Mouse (Mus musculus) intestine, embryonic 15.5 days (tissue): ENCODE data around the gene Olfr916. TPM values are rescaled to one million over a fixed set of nuclear protein-coding genes. Genes with fewer than 3 reads are reported as not detected.

Experiments used
- ATAC-seq: fragments of 200-750 bp; cut with Nextera tagmentation; 2 replicates; pipeline ENCODE4 v1.8.0; 2017; ENCODE audit warnings: moderate TSS enrichment, moderate library complexity
- H3K27ac ChIP-seq: fragments of 300-500 bp; sonication (generic); 2 replicates; pipeline ENCODE4 v1.5.1; 2015; ENCODE audit warnings: mild to moderate bottlenecking, inconsistent platforms
- H3K27me3 ChIP-seq: fragments of 300-500 bp; sonication (generic); replicated peaks from 2 replicates; pipeline ENCODE4 v1.6.1; 2015; ENCODE audit warnings: inconsistent platforms
- H3K36me3 ChIP-seq: fragments of 300-500 bp; sonication (generic); 2 replicates; pipeline ENCODE4 v1.6.1; 2015; ENCODE audit warnings: inconsistent platforms
- H3K4me1 ChIP-seq: fragments of 300-500 bp; sonication (generic); replicated peaks from 2 replicates; pipeline ENCODE4 v1.6.1; 2015; ENCODE audit warnings: inconsistent platforms
- H3K4me2 ChIP-seq: fragments of 300-500 bp; sonication (generic); replicated peaks from 2 replicates; pipeline ENCODE4 v1.6.1; 2015; ENCODE audit warnings: mild to moderate bottlenecking, inconsistent platforms
- H3K4me3 ChIP-seq: fragments of 300-500 bp; sonication (generic); replicated peaks from 2 replicates; pipeline ENCODE4 v1.5.1; 2015; ENCODE audit warnings: inconsistent platforms
- H3K9ac ChIP-seq: fragments of 300-500 bp; sonication (generic); 2 replicates; pipeline ENCODE4 v1.6.1; 2015; ENCODE audit warnings: inconsistent platforms
- H3K9me3 ChIP-seq: fragments of 300-500 bp; sonication (generic); 2 replicates; pipeline ENCODE4 v1.6.1; 2016; ENCODE audit warnings: inconsistent platforms
- WGBS: fragments of 180-500 bp; shearing (Covaris S2); methylation state at CpG from one replicate; pipeline ENCODE4 v1.1.7; 2015; 5-methylcytosine and 5-hydroxymethylcytosine counted together
- polyA plus RNA-seq: library from polyadenylated mRNA; unstranded; fragments of >200 nt; fragmentation: Nextera tagmentation; extraction: Ambion mirVana; gene quantifications from 2 replicates; pipeline ENCODE4 v1.2.1, GENCODE M21; 2015

The Olfr916 gene
- polyA plus RNA-seq: not detected in 2 replicates

DNA sequence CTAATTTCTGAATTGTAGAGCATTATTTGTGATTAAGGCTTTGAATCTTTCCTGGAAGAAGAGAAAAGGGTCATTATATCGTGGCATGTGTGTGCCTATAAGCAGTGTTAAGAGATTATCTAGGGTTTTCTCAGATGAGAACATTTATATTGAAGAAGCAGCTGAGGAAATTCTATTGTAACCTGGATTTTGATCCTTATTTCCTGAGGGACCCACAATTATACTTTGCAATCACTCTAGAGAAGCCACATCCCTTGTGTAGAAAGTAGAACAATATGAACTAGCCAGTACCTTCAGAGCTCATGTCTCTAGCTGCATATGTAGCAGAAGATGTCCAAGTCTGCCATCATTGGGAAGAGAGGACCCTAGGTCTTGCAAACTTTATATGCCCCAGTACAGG is at the start of gene Olfr916:
TSS of gene Olfr916 (minus strand) at position 101 of the 400 bp plus-strand sequence.
- no peak within 1 kb of the TSS for H3K4me2 ChIP-seq
- no peaks in the 10 kb centered on the region for H3K27me3 ChIP-seq
- no peak within 1 kb of the TSS for H3K4me3 ChIP-seq
- no peak within 1 kb of the TSS for H3K27ac ChIP-seq
- no peaks in the 10 kb centered on the region for H3K4me1 ChIP-seq
- H3K9ac ChIP-seq: no peak within 1 kb of the TSS
- H3K9me3 ChIP-seq: no peaks in the 10 kb centered on the region
- H3K36me3 ChIP-seq: no peaks in the 10 kb centered on the region
- ATAC-seq: no peak
- 73% methylated on average over 1 of the region's 1 CpGs for WGBS

DNA sequence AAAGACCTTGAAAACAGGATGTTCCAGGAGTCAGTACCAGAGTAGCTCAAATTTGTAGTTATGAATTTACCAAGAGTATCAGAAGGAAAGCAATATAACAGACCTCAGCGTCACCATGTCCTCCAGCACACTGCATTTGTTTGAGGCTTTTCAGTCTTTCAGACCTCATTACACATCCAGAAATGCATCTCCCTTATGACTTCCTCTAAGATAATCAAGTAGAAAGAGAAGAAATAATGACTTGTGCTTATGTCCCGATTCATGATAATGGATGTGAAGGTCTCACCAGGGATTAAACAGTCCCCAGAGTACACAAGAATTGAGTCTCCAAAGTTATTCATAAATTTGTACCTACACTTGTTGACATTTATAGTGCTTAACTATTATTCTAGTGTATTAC is 14.8 kb upstream of the Olfr916 start, which contains the start of gene Olfr918:
TSS of gene Olfr918 (minus strand) at position 101 of the 400 bp plus-strand sequence.
- Histone ChIP-seq H3K9ac (no peak within 1 kb of the TSS), H3K9me3 (no peaks in the 10 kb centered on the region), H3K27ac (no peak within 1 kb of the TSS), H3K4me3 (no peak within 1 kb of the TSS), H3K27me3 (no peaks in the 10 kb centered on the region), H3K4me2 (no peak within 1 kb of the TSS), H3K4me1 (no peaks in the 10 kb centered on the region), H3K36me3 (no peaks in the 10 kb centered on the region)
- WGBS: 85% methylated on average over 2 of the region's 2 CpGs
- ATAC-seq: no peak

DNA sequence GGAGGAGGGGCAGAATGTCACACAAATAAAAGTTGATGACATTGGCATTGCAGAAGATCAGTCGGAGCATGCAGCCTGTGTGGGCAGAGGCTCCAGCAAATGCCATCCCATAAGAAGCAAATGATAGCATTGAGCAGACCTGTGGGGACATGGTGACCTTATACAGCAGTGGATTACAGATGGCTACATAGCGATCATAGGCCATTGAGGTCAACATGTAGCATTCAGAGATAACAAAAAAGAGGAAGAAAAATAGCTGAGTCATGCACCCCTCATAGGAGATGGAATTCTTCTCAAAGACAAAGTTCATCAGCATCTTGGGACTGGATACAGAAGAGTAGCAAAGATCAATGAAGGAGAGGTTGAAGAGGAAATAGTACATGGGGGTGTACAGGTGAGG is 13.2 kb upstream of the Olfr916 start:
- Histone ChIP-seq H3K36me3 (no peaks in the 10 kb centered on the region), H3K4me1 (no peaks in the 10 kb centered on the region), H3K9ac (no peak overlapping the region), H3K27me3 (no peaks in the 10 kb centered on the region), H3K4me2 (no peak overlapping the region), H3K4me3 (no peak overlapping the region), H3K9me3 (no peaks in the 10 kb centered on the region), H3K27ac (no peak overlapping the region)
- ATAC-seq: no peak
- 79% methylated on average over 2 of the region's 2 CpGs for WGBS

DNA sequence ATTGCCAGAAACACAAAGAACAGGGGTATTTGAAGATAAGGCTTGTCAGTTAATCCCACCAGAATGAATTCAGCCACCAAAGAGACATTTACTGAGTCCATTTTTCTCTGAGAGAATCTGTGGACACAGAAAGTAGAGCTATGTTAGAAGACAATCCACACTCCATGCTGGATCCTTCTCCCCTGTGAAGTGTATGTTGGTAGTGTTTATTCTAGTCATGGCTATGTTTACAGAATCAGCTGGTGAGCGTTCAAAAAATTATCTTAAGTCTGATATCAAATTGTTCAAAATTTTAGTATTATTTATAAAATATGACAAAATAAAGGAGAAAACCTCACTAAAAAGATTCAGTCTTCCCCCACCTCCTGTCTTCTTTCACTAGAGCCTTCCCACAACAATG is 6.1 kb upstream of the Olfr916 start, which contains the start of gene Olfr917:
TSS of gene Olfr917 (minus strand) at position 101 of the 400 bp plus-strand sequence.
- ATAC-seq: no peak
- Histone ChIP-seq H3K4me3 (no peak within 1 kb of the TSS), H3K4me2 (no peak within 1 kb of the TSS), H3K36me3 (no peaks in the 10 kb centered on the region), H3K27me3 (no peaks in the 10 kb centered on the region), H3K4me1 (no peaks in the 10 kb centered on the region), H3K27ac (no peak within 1 kb of the TSS), H3K9me3 (no peaks in the 10 kb centered on the region), H3K9ac (no peak within 1 kb of the TSS)
- 59% methylated on average over 1 of the region's 1 CpGs for WGBS

DNA sequence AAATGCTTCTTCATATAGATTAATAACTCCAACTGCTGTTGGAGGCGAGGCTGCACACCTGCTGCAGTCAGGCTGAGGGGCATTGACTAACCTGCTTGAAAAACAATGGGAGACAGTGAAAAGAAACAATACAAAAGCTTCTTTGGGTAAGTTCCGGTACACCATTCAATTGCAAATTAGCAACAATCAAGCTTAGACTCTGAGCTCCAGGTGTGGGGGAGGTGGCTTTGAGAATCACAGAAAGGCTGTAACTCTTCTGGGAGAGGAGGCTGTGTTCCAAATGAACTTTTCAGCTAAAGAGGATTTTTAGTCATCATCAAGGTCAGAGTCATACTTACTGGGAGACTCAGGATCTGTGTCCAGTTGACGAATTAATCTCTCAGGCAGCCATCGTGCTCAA is 27.3 kb downstream of the Olfr916 start:
- no peaks in the 10 kb centered on the region for H3K9me3 ChIP-seq
- H3K27me3 ChIP-seq: no peaks in the 10 kb centered on the region
- no peak for ATAC-seq
- no peak overlapping the region for H3K4me2 ChIP-seq
- no peaks in the 10 kb centered on the region for H3K4me1 ChIP-seq
- H3K27ac ChIP-seq: no peak overlapping the region
- no peak overlapping the region for H3K4me3 ChIP-seq
- whole genome bisulfite sequencing: 77% methylated on average over 4 of the region's 4 CpGs
- no peaks in the 10 kb centered on the region for H3K36me3 ChIP-seq
- no peak overlapping the region for H3K9ac ChIP-seq

Other genes with a start within 250 kb of the Olfr916 start
- gene Olfr901, start 230.4 kb downstream of the Olfr916 start, polyA plus RNA-seq: not detected in 2 replicates
- not detected in 2 replicates for gene Olfr902, start 212.2 kb downstream of the Olfr916 start, polyA plus RNA-seq
- not detected in 2 replicates for gene Olfr904, start 196.7 kb downstream of the Olfr916 start, polyA plus RNA-seq
- not detected in 2 replicates for gene Olfr905, start 188.8 kb downstream of the Olfr916 start, polyA plus RNA-seq
- not detected in 2 replicates for gene Olfr906, start 172.8 kb downstream of the Olfr916 start, polyA plus RNA-seq
- gene Olfr907, start 164.1 kb downstream of the Olfr916 start, polyA plus RNA-seq: not detected in 2 replicates
- not detected in 2 replicates for gene Olfr911-ps1, start 138.3 kb downstream of the Olfr916 start, polyA plus RNA-seq
- gene Olfr910, start 122.0 kb downstream of the Olfr916 start, polyA plus RNA-seq: not detected in 2 replicates
- gene Olfr912, start 79.7 kb downstream of the Olfr916 start, polyA plus RNA-seq: not detected in 2 replicates
- not detected in 2 replicates for gene Olfr913, start 67.1 kb downstream of the Olfr916 start, polyA plus RNA-seq
- gene Olfr914, start 54.8 kb downstream of the Olfr916 start, polyA plus RNA-seq: not detected in 2 replicates
- not detected in 2 replicates for gene Olfr917, start 6.0 kb upstream of the Olfr916 start, polyA plus RNA-seq
- gene Olfr918, start 14.7 kb upstream of the Olfr916 start, polyA plus RNA-seq: not detected in 2 replicates
- not detected in 2 replicates for gene Olfr919, start 43.8 kb upstream of the Olfr916 start, polyA plus RNA-seq
- 14.7 and 15.2 TPM in 2 replicates for gene Vwa5a, start 58.4 kb upstream of the Olfr916 start, polyA plus RNA-seq
- 0.03 TPM in 1 of 2 replicates, not detected in the other for gene Olfr920, start 92.4 kb upstream of the Olfr916 start, polyA plus RNA-seq
- not detected in 2 replicates for gene Olfr921, start 113.2 kb upstream of the Olfr916 start, polyA plus RNA-seq
- not detected in 2 replicates for gene Olfr922, start 154.7 kb upstream of the Olfr916 start, polyA plus RNA-seq
- not detected in 2 replicates for gene Olfr923, start 166.7 kb upstream of the Olfr916 start, polyA plus RNA-seq
- gene Olfr924, start 184.6 kb upstream of the Olfr916 start, polyA plus RNA-seq: not detected in 2 replicates
- gene Olfr26, start 195.2 kb upstream of the Olfr916 start, polyA plus RNA-seq: not detected in 2 replicates
- gene Olfr926, start 217.3 kb upstream of the Olfr916 start, polyA plus RNA-seq: not detected in 2 replicates